Mouse (Mus musculus) T-helper 1 cell (primary cell): ENCODE measurements around the gene Hmx3.

Experiments used
- in situ Hi-C: fragments of 300-600 bp; cut with MboI, MseI; formaldehyde crosslinking; loops from one replicate; pipeline ENCODE4 v1.15.1; 2025; ENCODE audit warnings: high pct_unique_total_duplicates

Gene Hmx3

DNA sequence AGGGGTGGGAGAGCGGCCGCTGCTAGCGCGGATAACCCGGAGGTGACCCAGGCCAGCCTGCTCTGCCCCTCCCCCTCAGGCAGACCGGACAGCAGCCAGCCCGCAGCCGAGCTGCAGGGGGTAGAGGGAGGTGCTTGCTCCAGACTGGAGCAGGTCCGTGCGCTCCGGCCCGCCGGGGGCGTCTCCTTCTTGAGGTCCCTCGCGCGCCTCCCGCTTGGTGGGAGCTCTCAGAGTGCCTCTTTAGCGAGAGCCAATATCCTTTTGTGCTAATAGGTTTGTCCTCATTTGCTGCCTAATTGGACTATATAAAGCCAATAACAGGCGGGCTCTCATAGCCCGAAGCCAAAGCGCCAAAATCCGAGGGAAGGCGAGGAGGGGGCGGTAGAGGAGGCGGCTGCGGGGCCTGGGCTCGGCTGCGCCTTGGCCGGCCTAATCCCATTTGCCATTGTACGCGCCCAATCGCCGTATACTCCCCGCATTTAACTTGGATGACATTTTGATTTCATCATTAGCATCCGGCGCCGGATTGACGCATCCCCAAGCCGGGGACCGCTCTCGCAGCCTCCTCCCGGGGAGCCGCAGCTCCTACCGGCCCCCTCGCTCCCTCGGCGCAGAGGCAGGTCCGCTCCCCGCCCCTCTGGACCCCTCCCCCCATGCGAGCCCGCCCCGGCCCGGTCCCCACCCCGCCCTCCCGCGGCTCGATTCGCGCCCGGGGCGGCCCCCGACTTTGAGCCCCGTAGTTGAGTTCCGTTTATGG, at the start of gene Hmx3:
Gene Hmx3 (plus strand): TSS at position 753 of the 757 bp plus-strand sequence.
- in situ Hi-C loops, result no loop called here

DNA sequence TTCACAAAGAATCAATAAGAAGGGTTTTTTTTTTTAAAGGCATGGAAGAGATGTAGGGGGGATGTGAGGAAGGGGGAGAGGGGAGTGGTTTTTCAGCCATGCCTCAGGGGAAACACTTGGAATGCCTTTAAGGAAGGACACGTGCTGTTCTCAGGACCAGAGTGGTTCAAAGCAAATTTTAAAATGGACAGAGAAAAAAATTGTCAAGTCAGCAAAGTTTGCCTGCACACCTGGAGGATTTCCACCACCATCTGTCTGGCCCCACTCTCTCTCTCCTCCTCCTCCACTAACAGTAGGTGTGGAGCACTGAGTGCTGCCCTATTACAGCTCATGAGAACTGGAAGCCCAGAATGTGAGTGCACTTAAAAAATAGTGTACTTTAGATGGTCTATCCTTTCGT, 38.9 kb upstream of the Hmx3 start:
- in situ Hi-C loops, result no loop called here

DNA sequence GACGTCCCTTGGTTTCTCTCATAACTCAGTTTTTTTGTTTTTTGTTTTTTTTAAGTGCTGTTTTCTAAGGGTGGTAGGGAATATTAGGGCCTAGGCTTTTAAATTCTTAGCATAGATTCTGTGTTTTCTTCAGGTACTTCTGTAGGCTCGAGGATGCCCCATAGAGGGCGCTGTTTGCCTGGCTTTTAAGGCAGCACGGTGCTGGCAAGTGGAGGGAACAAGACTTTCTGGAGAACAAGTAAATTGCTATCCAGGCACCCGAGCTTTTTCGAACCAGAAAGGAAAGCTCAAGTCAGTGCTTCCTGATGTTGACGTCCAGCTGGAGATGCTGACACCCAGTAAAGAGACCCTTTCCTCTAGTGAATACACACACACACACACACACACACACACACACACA, 2.7 kb upstream of the Hmx3 start:
- in situ Hi-C loops, result loop anchor here (10.0 kb wide), 1 partner anchor 225 kb away; no protein-coding TSS in a partner anchor

DNA sequence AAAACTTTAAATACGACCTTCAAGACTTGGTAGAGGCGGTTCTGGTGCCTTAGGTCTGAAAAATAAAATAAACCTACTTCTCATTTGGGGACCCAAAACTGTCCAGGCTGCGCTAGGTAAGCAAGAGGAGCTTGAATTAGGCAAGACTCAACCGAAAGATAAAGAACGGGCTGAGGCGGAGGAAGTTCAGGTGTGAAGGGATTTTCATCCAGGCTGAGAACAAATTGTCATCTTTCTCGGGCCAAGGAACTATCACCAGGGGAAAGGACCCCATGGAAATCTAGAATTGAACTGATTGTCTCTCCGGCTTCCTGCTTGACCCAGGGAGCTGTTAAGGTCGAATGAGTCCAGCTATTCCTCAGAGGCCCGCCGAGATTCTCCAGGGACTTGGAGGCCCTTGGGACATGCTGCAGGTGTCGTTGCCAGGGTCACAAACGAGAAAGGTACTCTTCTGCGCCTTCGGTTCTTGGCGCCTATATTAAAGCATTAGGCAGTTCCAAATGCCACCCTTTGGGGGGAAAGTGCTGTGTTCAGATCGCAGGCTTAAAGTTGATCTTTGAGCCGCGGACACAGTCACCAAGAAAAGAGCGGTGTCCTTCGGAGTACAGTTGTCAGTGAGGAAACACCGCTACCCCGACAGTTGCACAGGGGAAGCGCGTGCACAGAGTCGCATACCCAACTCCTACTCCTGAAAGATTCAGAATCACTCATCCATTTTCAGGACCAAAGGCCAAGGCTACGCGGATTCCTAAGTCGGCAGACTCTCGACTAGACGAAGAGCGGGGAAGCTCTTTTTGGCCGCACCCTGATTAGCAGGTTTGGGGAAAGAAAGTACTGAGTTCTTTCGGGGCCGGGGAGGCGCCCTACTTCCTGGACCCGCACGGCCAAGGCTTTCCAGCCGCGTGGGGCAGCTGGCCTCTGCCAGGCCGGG, 1.2 kb upstream of the Hmx3 start:
- in situ Hi-C loops, result no loop called here

DNA sequence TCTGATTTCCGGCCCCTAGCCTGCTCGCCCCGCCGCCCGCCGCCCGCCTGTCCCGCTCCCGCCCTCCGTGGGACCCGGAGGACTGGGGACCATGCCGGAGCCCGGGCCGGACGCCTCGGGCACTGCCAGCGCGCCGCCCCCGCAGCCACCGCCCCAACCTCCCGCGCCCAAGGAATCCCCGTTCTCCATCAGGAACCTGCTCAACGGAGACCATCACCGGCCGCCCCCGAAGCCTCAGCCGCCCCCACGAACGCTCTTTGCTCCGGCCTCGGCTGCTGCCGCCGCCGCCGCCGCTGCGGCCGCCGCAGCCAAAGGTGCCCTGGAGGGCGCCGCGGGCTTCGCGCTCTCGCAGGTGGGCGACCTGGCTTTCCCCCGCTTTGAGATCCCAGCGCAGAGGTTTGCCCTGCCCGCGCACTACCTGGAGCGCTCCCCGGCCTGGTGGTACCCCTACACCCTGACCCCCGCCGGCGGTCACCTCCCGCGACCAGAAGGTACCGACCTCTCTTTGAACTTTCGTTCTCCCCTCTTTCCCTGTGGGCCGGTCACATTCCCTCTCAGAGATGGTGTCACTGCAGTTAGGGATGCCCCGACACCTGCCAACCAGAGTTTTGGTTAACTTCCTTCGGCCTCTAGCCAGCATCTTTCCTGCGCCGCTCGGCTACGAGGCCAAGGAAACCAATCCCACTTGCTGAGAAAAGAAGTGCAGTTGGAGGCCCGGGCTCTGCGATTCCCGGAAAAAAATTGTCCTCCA, 380 bp downstream of the Hmx3 start:
- in situ Hi-C loops, result no loop called here

DNA sequence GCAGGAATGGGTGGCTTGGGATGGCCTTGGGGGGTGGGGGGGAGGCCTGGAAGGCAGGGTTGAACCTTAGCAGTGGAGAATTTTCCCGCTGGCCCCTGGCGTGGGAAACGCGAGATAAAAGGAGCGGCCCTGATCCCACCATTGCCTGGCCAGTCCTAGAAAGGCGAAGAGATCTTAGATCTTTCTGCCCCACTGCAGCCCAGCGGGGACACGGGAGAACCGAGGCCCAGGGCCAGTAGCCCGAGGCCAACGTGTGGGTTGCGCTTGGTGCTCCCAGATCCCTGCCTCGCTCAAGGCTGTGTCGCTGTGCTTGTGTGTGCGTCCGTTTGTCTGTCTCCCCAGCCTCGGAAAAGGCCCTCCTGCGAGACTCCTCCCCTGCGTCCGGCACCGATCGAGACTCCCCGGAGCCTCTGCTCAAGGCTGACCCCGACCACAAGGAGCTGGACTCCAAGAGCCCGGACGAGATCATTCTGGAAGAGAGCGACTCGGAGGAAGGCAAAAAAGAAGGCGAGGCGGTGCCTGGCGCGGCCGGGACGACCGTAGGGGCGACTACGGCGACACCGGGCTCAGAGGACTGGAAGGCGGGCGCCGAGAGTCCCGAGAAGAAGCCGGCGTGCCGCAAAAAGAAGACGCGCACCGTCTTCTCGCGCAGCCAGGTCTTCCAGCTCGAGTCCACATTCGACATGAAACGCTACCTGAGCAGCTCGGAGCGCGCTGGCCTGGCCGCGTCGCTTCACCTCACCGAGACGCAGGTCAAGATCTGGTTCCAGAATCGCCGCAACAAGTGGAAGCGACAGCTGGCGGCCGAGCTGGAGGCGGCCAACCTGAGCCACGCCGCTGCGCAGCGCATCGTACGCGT, 1.2 kb downstream of the Hmx3 start:
- in situ Hi-C loops, result no loop called here

DNA sequence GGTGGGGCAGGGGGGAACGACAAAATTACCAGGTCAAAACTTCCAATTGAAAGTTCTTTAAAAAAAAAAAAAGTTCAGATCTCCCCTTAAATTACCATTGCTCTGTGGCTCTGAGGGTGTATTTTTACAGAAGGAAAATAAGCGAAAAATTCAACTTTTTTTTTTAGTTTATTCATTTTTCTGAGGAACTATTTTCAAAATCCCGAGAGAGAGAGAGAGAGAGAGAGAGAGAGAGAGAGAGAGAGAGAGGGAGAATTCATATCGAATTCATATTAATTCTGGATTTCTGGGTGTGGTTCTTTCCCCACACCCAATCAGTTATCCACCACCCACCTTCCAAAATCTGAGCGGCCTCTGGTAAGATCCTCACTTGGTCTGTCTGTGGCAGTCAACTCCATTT, 2.2 kb downstream of the Hmx3 start:
- in situ Hi-C loops, result no loop called here

DNA sequence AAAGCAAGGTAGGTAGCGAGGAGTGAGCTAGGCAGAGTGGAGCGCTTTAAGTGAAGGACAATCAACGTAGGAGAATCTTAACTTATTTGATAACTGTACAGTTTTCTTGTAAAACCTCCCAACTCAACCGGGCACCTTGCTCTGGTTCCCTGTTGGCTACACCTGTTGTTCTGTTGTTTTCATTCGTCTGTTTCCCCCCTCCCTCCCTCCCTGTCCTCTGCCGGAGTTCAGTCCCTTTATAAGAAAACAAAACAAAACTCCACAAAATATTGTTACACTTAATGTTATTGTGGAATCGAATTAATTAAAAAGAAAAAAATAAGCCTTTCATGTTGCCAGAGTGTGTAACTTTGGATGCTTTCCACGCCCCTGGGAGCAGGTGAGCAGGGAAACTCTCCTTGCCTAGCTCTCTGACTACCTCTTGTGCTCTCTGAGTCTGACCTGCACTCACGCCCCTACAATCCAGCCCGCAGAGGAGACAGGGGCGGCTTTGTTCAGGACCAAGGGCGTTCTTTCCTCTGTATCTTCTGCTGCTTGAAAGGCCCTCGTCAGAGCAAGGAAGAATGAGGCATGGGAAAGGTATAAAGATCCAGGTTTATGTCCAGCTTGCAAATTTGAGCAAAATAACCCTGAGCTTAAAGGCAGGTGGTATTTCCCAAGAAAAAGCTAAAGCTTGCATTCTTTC, 3.2 kb downstream of the Hmx3 start:
- in situ Hi-C loops, result no loop called here

DNA sequence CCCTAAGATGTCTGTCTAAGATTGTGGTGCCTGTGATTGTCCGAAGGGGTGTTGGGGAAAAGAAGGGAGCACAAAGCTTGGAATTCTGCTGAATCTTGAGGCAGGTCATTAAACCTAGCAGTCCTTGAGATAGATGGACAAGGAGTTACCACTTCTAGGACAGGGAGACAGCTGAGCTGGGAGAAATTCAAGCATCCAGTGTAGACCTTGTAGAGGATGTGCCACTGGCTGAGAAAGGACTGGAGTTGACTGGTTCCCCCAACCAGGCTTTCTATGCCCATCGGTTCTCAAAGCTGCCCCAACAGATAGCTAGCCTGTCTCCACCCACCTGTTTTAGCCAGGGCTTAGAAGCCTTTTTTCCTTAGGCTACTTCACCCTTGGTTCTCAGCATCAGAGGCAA, 3.8 kb downstream of the Hmx3 start:
- in situ Hi-C loops, result no loop called here

DNA sequence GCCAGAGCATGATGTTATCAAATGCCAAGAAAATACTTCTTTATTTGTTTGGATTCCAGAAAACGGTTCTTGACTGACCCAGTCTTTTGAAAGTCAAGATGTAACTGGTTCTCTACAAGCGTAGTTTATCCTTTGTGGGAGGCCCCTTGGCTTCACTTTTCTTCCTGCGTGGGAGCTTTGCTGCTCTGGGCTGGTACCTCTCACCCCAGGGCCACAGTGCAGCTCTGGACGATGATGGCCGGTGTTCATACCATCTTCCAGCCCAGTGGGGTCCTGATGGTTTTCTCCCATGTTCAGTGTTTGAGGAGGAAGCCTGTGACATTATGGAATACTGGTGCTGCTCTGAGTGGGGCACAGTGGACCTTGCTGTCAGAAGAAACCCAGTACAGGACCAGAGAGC, 4.8 kb downstream of the Hmx3 start:
- in situ Hi-C loops, result no loop called here

DNA sequence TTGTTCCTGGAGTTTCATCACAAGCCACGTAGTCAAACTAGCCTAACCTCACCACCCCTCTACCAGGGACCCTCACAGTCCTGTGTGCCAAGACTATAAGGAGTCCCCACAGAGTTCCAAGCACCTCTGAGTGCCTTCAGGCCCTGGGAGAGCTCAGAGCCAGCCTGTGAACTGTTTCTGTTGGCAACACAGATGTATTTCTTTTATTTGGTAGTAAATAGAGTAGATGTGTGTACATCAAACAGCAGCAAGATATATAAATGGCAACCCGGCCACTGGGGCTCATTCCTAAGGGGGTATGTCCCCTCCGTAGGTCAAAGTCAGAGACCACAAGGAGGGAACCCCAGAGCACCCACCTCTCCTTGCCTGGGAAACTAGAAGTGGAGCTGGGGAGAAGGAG, 5.8 kb downstream of the Hmx3 start, which contains the start of gene Hmx2:
Gene Hmx2 (plus strand): TSS at position 301 of the 400 bp plus-strand sequence.
- in situ Hi-C loops, result no loop called here

DNA sequence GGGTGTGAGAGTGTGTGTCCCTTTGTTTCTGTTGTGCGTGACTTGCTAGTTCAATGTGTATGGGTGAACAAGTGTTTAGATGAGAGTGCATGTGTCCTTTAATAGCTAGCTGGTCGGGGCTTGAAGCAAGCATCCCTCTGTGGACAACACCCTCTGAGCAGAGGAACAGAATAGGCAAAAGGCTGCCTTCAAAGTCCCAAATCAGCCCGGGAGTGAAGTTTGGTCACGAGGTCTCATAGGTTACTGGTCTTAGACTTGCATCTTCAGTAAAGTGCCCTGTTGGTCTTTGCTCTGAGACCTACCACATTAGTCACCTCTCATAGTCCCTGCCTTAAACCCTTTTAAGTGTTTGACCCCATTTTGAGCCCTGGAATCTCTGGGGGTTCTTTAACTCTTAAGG, 8.8 kb downstream of the Hmx3 start:
- in situ Hi-C loops, result loop anchor here (25.0 kb wide), 2 partner anchors 1039 to 1386 kb away; partner anchors contain the start of genes Ate1 and Zranb1

DNA sequence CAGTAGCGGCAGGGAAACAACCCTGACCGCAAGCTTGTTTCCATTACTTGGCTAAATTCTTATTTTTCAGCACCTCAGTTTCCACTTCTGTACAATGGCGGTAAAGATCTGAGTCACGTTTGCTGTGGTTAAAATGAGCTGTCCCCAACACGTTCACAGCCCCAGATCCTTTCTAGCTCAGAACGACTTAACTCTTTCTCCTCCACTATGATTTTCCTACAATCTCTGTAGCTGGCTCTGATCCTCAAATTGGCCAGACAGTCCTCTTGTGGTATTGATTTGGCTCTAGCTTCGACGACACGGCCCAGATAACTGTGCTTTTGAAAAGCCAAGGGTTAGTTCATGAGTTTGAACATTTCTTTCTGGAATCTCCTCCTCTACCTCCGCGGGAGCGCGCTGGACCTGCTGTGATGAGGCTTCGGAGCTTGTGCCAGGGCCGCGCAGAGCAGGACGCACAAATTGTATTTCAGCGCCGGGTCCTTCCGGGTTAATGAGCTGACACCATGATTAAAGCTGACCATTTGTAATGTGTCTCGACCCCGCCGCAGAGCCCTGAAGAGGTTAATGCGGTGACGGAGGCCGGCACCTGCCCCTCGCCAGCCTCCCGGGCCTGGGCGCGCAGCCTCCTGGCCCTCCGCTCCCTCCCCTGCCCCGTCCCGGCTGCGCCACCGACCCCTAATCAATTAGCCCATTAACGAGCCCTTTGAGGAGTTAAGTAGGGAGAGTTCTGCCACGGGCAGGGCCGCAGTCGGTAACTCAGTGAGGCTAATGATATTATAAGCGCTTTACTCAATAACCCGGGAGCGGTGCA, 9.5 kb downstream of the Hmx3 start:
- in situ Hi-C loops, result loop anchor here (25.0 kb wide), 2 partner anchors 1040 to 1385 kb away; partner anchors contain the start of genes Ate1 and Zranb1

DNA sequence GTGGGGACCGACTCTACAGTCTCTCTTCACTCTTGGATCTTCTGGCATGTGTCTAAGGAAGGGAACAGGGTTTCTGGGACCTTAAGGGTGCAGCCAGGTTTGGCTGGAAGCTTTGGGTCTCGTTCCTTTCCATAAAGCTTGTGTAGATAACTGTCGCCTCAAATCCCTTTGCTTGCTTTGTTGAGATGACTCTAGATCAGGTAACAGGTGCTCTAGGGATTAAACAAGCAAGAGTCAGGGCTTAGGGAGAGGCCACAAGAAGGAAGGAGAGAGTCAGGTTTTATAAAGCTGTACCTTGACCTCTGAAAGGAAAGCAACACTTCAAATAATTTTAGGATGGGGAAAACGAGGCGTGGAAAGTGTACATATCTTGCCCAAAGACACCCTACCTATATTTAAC, 10.1 kb downstream of the Hmx3 start:
- in situ Hi-C loops, result loop anchor here (25.0 kb wide), 2 partner anchors 1040 to 1385 kb away; partner anchors contain the start of genes Ate1 and Zranb1

DNA sequence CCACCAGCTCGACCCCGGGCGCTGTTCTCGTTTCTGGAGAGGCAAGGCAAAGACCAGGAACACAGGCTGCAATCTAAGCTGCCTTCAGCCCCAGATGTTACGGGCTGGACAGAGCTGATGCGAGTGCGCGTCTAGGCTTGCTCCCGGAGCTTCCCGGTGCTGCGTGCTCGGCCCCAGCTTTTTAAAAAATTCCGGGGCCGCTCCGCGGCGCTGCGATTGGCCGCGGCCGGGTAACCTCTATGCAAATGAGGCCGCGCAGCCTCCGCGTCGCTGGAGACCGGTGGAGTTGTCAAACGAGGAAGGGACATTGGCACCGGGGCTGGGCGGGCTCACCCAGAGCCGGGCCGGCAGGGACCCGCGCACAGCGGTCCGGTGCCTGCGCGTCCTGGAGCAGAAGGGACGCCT, 11.1 kb downstream of the Hmx3 start:
- in situ Hi-C loops, result loop anchor here (25.0 kb wide), 2 partner anchors 1041 to 1384 kb away; partner anchors contain the start of genes Ate1 and Zranb1

DNA sequence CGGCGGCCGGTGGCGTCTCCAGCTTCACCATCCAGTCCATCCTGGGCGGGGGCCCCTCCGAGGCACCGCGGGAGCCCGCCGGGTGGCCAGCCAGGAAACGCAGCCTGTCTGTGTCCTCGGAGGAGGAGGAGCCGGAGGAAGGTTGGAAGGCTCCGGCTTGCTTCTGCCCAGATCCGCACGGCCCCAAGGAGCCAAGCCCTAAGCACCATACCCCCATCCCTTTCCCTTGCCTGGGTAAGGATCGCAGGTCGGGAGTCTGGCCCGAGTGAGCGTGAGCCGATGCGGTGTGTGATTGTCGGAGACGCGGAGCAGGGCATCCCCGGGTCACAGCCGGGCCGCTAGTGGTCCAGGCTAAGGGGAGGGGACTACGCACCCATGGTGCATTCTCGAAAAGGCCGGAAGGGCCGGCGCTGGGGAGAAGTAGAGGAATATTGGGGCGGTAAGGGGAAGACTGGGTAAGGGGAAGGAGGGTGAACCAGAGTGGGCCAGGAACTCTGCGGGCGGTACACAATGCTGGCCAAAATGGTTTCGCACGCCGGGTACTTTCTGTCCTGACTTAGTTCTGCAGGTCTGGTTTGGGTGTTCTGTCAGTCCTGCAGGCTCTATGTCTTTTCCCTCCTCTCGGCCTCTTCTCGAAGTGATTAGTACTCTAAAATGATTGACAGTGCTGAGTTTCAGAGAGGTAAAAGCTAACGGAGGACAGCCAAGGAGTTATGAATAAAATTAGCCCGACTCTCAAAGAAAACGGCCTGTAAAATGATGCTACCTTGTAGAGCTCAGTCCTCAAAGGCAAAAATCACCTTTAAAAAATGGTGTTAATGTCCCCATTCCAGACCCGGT, 11.9 kb downstream of the Hmx3 start:
- in situ Hi-C loops, result loop anchor here (25.0 kb wide), 2 partner anchors 1042 to 1383 kb away; partner anchors contain the start of genes Ate1 and Zranb1

DNA sequence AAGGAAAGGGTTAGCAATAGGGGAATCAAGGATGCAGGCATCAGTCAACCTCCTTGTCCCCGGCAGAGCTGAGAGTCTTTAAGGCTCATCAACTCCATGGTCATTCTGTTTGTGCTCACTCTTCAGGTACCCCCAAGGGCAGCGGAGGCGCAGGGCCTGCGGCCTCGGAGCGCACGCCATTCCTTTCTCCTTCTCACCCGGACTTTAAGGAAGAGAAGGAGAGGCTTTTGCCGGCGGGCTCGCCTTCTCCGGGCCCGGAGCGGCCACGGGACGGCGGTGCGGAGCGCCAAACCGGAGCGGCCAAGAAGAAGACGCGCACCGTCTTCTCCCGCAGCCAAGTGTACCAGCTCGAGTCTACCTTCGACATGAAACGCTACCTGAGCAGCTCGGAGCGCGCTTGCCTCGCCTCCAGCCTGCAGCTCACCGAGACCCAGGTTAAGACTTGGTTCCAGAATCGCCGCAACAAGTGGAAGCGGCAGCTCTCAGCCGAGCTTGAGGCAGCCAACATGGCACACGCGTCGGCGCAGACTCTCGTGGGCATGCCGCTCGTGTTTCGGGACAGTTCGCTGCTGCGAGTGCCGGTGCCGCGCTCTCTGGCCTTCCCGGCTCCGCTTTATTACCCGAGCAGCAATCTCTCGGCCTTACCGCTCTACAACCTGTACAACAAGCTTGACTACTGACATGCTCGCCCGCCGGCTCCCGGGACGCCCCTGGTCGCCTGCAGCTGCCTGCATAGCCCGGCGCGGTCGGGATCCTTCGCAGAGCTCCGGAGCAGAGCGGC, 12.8 kb downstream of the Hmx3 start:
- in situ Hi-C loops, result loop anchor here (25.0 kb wide), 2 partner anchors 1043 to 1382 kb away; partner anchors contain the start of genes Ate1 and Zranb1
